Mouse (Mus musculus): ENCODE measurements around the gene Slc33a1. TPM values are rescaled to one million over a fixed set of nuclear protein-coding genes. Genes with fewer than 3 reads are reported as not detected.
A peak's percentile ranks its signal among the peaks of the same experiment; 100 is the strongest.

Slc33a1 gene
- total RNA-seq (2014; rRNA removed), result 48.6 and 50.3 TPM in 2 replicates
- 14.3 and 15.4 TPM in 2 replicates for polyA plus RNA-seq (2015; fragmentation: Nextera tagmentation; extraction: Ambion mirVana)

GRCm38 (mm10) chr3:63964100-63964921, at the start of gene Slc33a1:
Gene Slc33a1 (minus strand): TSS chr3:63964768.
- WGBS, result under 1% methylated on average over 69 of the region's 69 CpGs
- Histone ChIP-seq H3K4me1 (ENCODE audit: insufficient read depth, low read length) (peaks cover 17% of the 10 kb centered on the region), H3K9me3 (ENCODE audit: low read length) (no peaks in the 10 kb centered on the region), H3K9ac (replicated peaks; ENCODE audit: low read length) (peak within 1 kb of the TSS; percentile 75), H3K4me3 (ENCODE audit: low read length) (peak within 1 kb of the TSS; percentile 85), H3K27ac (peak within 1 kb of the TSS; percentile 90), H3K27me3 (ENCODE audit: insufficient read depth, low read length) (peaks cover 6% of the 10 kb centered on the region; the same call in 1 of the 2 replicates), H3K36me3 (ENCODE audit: insufficient read depth, low read length) (no peaks in the 10 kb centered on the region), H3K4me2 (ENCODE audit: low read depth, low read length) (peak within 1 kb of the TSS; percentile 80)
- ATAC-seq (peak; percentile 99), DNase-seq (ENCODE audit: low spot score) (peak; percentile 100)
- peak; percentile 46 for TF ChIP-seq CTCF (IDR thresholded peaks at IDR 0.05; ENCODE audit: low read depth)

DNA sequence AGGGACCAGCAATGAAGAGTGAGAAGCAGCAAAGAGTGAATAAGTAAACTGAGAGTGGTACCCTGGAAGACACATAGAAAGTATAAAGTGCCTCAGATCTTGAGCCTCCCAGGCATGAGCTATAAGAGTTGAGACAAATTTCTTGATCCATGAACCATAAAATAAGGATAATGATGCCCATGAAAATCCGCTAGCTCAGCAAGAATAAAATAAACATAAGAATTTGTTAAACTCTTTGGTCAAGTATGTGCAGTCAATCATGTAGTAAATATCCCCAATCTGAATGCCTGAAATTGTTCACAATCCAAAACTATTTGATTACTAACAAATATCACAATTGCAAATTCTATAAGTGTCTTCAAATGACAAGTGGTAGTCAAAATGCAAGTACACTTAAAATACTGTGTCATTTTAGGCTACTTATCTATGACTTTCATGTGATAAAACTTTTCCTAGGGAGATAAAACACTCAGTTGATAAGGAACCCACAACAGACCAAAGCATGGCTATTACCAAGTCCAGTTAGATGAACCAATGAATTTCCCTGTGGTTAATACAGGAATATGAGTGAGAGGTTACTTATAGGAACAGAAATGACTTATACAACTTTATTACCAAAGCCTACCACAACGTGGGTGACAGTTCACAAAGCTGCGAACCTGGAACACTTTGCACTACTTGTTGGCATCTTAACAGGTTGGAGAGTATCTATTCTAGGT, 24.3 kb upstream of the Slc33a1 start:
- no peak for ATAC-seq

DNA sequence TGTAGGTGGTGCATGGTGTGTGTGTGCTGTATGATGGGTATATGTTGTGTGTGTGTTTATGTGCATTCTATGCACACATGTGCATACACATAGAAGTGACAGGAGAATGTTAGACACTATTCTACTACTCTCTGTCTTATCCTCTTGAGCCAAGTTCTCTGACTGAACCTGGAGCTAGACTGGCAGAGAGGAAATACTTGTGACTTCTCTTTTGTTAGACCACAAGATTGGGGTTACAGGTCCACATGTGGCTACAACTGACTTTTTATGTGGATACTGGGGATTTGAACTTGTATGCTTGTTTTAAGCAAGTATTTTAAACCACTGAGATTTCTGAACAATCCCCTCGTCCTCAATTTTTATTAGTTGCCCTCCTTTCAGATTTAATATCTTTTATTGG, 22.1 kb upstream of the Slc33a1 start:
- no peaks in the 10 kb centered on the region for H3K9me3 ChIP-seq (ENCODE audit: low read length)
- H3K36me3 ChIP-seq (ENCODE audit: insufficient read depth, low read length), result peaks cover 17% of the 10 kb centered on the region; the same call in 1 of the 2 replicates
- no peak overlapping the region for H3K27ac ChIP-seq
- 91% methylated on average over 1 of the region's 1 CpGs for WGBS
- ATAC-seq, result no peak
- H3K4me2 ChIP-seq (ENCODE audit: low read depth, low read length), result no peak overlapping the region
- no peaks in the 10 kb centered on the region for H3K27me3 ChIP-seq (ENCODE audit: insufficient read depth, low read length)
- no peak overlapping the region for H3K9ac ChIP-seq (replicated peaks; ENCODE audit: low read length)
- DNase-seq (ENCODE audit: low spot score), result no peak
- no peaks in the 10 kb centered on the region for H3K4me1 ChIP-seq (ENCODE audit: insufficient read depth, low read length)
- TF ChIP-seq CTCF (IDR thresholded peaks at IDR 0.05; ENCODE audit: low read depth), result no peak
- no peak overlapping the region for H3K4me3 ChIP-seq (ENCODE audit: low read length)

More for the DNA sequence above, 24.3 kb upstream of the Slc33a1 start:
- H3K4me1 ChIP-seq (ENCODE audit: insufficient read depth, low read length), result no peaks in the 10 kb centered on the region
- TF ChIP-seq CTCF (IDR thresholded peaks at IDR 0.05; ENCODE audit: low read depth), result no peak
- no peak overlapping the region for H3K9ac ChIP-seq (replicated peaks; ENCODE audit: low read length)
- peaks cover 26% of the 10 kb centered on the region for H3K36me3 ChIP-seq (ENCODE audit: insufficient read depth, low read length)
- H3K27me3 ChIP-seq (ENCODE audit: insufficient read depth, low read length), result no peaks in the 10 kb centered on the region
- no peak overlapping the region for H3K4me3 ChIP-seq (ENCODE audit: low read length)
- H3K9me3 ChIP-seq (ENCODE audit: low read length), result no peaks in the 10 kb centered on the region
- H3K27ac ChIP-seq, result no peak overlapping the region
- H3K4me2 ChIP-seq (ENCODE audit: low read depth, low read length), result no peak overlapping the region
- DNase-seq (ENCODE audit: low spot score), result no peak
- WGBS, result 91% methylated on average over 3 of the region's 3 CpGs

DNA sequence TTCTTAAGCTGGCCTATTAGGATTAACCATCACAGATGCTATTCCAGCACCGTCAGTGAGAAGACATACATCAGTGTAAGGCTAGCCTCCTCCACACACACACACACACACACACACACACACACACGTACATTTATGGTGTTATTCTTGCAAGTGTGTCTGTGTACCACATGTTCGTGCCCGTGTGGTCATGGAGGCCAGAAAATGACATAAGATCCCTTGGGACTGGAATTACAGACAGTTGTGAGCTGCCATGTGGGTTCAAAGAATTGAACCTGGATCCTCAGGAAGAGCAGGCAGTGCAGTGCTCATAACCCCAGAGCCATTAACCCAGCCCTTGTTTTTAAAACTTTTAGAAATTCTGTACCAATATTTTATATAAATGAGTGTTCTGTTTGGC, 13.3 kb upstream of the Slc33a1 start:
- Histone ChIP-seq H3K4me2 (ENCODE audit: low read depth, low read length) (no peak overlapping the region), H3K4me3 (ENCODE audit: low read length) (no peak overlapping the region), H3K4me1 (ENCODE audit: insufficient read depth, low read length) (no peaks in the 10 kb centered on the region; the same call in 1 of the 2 replicates), H3K9ac (replicated peaks; ENCODE audit: low read length) (no peak overlapping the region), H3K27ac (no peak overlapping the region), H3K9me3 (ENCODE audit: low read length) (no peaks in the 10 kb centered on the region), H3K27me3 (ENCODE audit: insufficient read depth, low read length) (no peaks in the 10 kb centered on the region), H3K36me3 (ENCODE audit: insufficient read depth, low read length) (no peaks in the 10 kb centered on the region)
- ATAC-seq, result no peak
- WGBS, result 61% methylated on average over 4 of the region's 4 CpGs
- no peak for DNase-seq (ENCODE audit: low spot score)
- no peak for TF ChIP-seq CTCF (IDR thresholded peaks at IDR 0.05; ENCODE audit: low read depth)

- Histone ChIP-seq H3K4me3 (ENCODE audit: low read length) (peak within 1 kb of the TSS; percentile 68), H3K9ac (replicated peaks; ENCODE audit: low read length) (peak within 1 kb of the TSS; percentile 67), H3K27ac (peak within 1 kb of the TSS; percentile 76), H3K36me3 (ENCODE audit: insufficient read depth, low read length) (no peaks in the 10 kb centered on the region), H3K4me1 (ENCODE audit: insufficient read depth, low read length) (no peaks in the 10 kb centered on the region; the same call in 1 of the 2 replicates), H3K9me3 (ENCODE audit: low read length) (no peaks in the 10 kb centered on the region), H3K4me2 (ENCODE audit: low read depth, low read length) (peak within 1 kb of the TSS; percentile 77), H3K27me3 (ENCODE audit: insufficient read depth, low read length) (no peaks in the 10 kb centered on the region)
- ATAC-seq (peak; percentile 99), DNase-seq (ENCODE audit: low spot score) (peak; percentile 95)
- TF ChIP-seq CTCF (IDR thresholded peaks at IDR 0.05; ENCODE audit: low read depth), result no peak
- under 1% methylated on average over 67 of the region's 67 CpGs for WGBS
These were observed 11.7 kb upstream of the Slc33a1 start, which contains the start of gene Gmps for GRCm38 (mm10) chr3:63975955-63976908. Gene Gmps (plus strand): TSS chr3:63976106.

- H3K27me3 ChIP-seq (ENCODE audit: insufficient read depth, low read length), result peaks cover 6% of the 10 kb centered on the region; the same call in 1 of the 2 replicates
- no peaks in the 10 kb centered on the region for H3K9me3 ChIP-seq (ENCODE audit: low read length)
- ATAC-seq, result no peak
- no peak overlapping the region for H3K9ac ChIP-seq (replicated peaks; ENCODE audit: low read length)
- no peaks in the 10 kb centered on the region for H3K36me3 ChIP-seq (ENCODE audit: insufficient read depth, low read length)
- H3K4me3 ChIP-seq (ENCODE audit: low read length), result no peak overlapping the region
- 72% methylated on average over 2 of the region's 2 CpGs for WGBS
- H3K4me1 ChIP-seq (ENCODE audit: insufficient read depth, low read length), result peaks cover 17% of the 10 kb centered on the region
- no peak for DNase-seq (ENCODE audit: low spot score)
- no peak overlapping the region for H3K4me2 ChIP-seq (ENCODE audit: low read depth, low read length)
- H3K27ac ChIP-seq, result no peak overlapping the region
- TF ChIP-seq CTCF (IDR thresholded peaks at IDR 0.05; ENCODE audit: low read depth), result no peak
These were observed 1.4 kb upstream of the Slc33a1 start for GRCm38 (mm10) chr3:63965929-63966328.

Data from hindbrain, postnatal 0 days (tissue).